Mouse (Mus musculus): ENCODE data around the gene Acbd6. TPM values are rescaled to one million over a fixed set of nuclear protein-coding genes. Genes with fewer than 3 reads are reported as not detected.

Acbd6 gene
- total and polyA plus RNA-seq, 3 experiments: 102 to 270 (median 145) TPM

DNA sequence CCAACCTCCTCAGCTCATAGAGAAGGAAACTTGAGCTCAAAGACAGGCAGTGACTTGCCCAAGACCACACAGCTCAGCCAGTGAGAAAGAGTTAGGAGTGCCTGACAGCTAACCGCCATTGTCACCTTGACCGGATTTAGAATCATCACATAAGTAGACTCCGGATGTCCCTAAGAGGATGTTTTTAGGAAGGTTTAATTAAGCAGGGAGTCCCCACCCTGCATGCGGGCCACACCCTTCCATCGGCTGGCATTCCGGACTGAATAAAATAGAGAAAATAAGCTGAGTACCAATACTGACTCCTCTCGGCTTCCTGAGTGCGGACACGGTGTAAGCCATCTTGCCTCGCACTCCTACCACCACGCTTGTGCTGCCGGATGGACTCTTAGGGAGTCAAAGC lies 159.4 kb downstream of the Acbd6 start:
- Histone ChIP-seq H3K27me3 (ENCODE audit: control insufficient read depth in 1 of 2, insufficient read depth in 2 of 2, low read length in 2 of 2) (no peaks in the 10 kb centered on the region), H3K79me2 (ENCODE audit: control insufficient read depth, insufficient read depth, low read length, poor library complexity) (no peaks in the 10 kb centered on the region)
- TF ChIP-seq USF2 (IDR thresholded peaks at IDR 0.05; ENCODE audit: borderline replicate concordance in 1 of 2, insufficient read depth in 1 of 2, low read depth in 1 of 2, low read length in 2 of 2): no peak
- no peak for TF ChIP-seq TBP (IDR thresholded peaks at IDR 0.05; ENCODE audit: low read depth, low read length)
- TF ChIP-seq MXI1 (IDR thresholded peaks at IDR 0.05; ENCODE audit: low read depth, low read length): no peak
- TF ChIP-seq MYC (IDR thresholded peaks at IDR 0.05; ENCODE audit: low read depth, low read length): no peak
- no peak for TF ChIP-seq CHD2 (IDR thresholded peaks at IDR 0.05; ENCODE audit: low read length)
- TF ChIP-seq GATA1 (IDR thresholded peaks at IDR 0.05; ENCODE audit: low read depth, low read length): no peak
- no peak for TF ChIP-seq EP300 (IDR thresholded peaks at IDR 0.05; ENCODE audit: low read depth in 1 of 2, low read length in 2 of 2)
- TF ChIP-seq ZMIZ1 (IDR thresholded peaks at IDR 0.05; ENCODE audit: low read depth, low read length): no peak
- TF ChIP-seq MAFK (IDR thresholded peaks at IDR 0.05; ENCODE audit: borderline replicate concordance, low read depth, low read length): no peak
- TF ChIP-seq CTCF (IDR thresholded peaks at IDR 0.05 in 2 of 3, conservative IDR thresholded peaks at IDR 0.05 in 1 of 3; ENCODE audit: control insufficient read depth in 1 of 3, insufficient read depth in 1 of 3, low read depth in 2 of 3, low read length in 3 of 3, poor library complexity in 1 of 3, severe bottlenecking in 1 of 3): no peak
- no peak for TF ChIP-seq MAX (IDR thresholded peaks at IDR 0.05; ENCODE audit: low read length)

DNA sequence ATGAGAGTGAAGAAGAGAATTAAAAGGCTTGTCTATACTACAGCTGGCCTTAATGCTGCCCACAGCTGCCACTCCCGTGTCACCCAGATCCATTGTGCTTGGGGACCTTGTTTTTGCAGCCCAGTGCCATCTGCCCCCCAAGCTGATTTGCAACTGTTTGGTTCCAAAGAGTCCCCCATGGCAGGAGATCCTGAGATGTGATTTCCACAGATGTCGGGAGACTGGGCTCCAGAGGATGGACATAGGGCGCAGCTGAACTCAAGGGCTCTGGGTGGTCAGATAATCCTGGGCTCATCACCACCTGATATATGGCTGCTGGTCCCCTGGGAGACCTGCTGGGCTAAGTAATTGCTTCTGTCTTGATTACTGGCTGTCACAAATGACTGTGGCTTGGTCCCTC lies 160.9 kb downstream of the Acbd6 start:
- Histone ChIP-seq H3K36me3 (ENCODE audit: control insufficient read depth in 1 of 2, insufficient read depth in 2 of 2, low read length in 2 of 2) (no peaks in the 10 kb centered on the region), H3K4me1 (ENCODE audit: control insufficient read depth in 1 of 2, insufficient read depth in 2 of 2, low read length in 2 of 2) (no peaks in the 10 kb centered on the region), H3K9ac (ENCODE audit: control insufficient read depth, low read depth, low read length, poor library complexity, severe bottlenecking) (no peak overlapping the region), H3K4me3 (ENCODE audit: control insufficient read depth in 1 of 2, insufficient read depth in 1 of 2, low read depth in 2 of 2, low read length in 2 of 2) (no peak overlapping the region), H3K27me3 (ENCODE audit: control insufficient read depth in 1 of 2, insufficient read depth in 2 of 2, low read length in 2 of 2) (no peaks in the 10 kb centered on the region; a peak in 1 of 4 replicates), H3K79me2 (ENCODE audit: control insufficient read depth, insufficient read depth, low read length, poor library complexity) (no peaks in the 10 kb centered on the region), H3K27ac (ENCODE audit: control insufficient read depth, low read depth, low read length) (no peak overlapping the region), H3K9me3 (replicated peaks; ENCODE audit: insufficient read depth, low read length) (no peaks in the 10 kb centered on the region)
- DNase-seq (ENCODE audit: low read depth, low spot score): no peak
- no peak for TF ChIP-seq POLR2AphosphoS5 (IDR thresholded peaks at IDR 0.05; ENCODE audit: borderline replicate concordance, low read depth, low read length)
- no peak for TF ChIP-seq CHD2 (IDR thresholded peaks at IDR 0.05; ENCODE audit: low read length)
- TF ChIP-seq KAT2A (conservative IDR thresholded peaks at IDR 0.05; ENCODE audit: low read depth, low read length): no peak
- no peak for TF ChIP-seq MYB (IDR thresholded peaks at IDR 0.05; ENCODE audit: low read depth, low read length)
- no peak for TF ChIP-seq SIN3A (IDR thresholded peaks at IDR 0.05; ENCODE audit: low read length)
- TF ChIP-seq GATA1 (IDR thresholded peaks at IDR 0.05; ENCODE audit: low read depth, low read length): no peak
- no peak for TF ChIP-seq MEF2A (IDR thresholded peaks at IDR 0.05; ENCODE audit: extremely low read depth, insufficient replicate concordance, low read depth, low read length, poor library complexity, severe bottlenecking)
- TF ChIP-seq MYC (IDR thresholded peaks at IDR 0.05; ENCODE audit: low read depth, low read length): no peak
- no peak for TF ChIP-seq NRF1 (IDR thresholded peaks at IDR 0.05; ENCODE audit: insufficient read depth, low read depth, low read length, poor library complexity, severe bottlenecking)
- no peak for TF ChIP-seq RCOR1 (IDR thresholded peaks at IDR 0.05; ENCODE audit: low read depth, low read length)
- TF ChIP-seq RAD21 (IDR thresholded peaks at IDR 0.05; ENCODE audit: low read depth, low read length): no peak
- TF ChIP-seq USF2 (IDR thresholded peaks at IDR 0.05; ENCODE audit: borderline replicate concordance in 1 of 2, insufficient read depth in 1 of 2, low read depth in 1 of 2, low read length in 2 of 2): no peak
- TF ChIP-seq UBTF (IDR thresholded peaks at IDR 0.05; ENCODE audit: borderline replicate concordance, insufficient read depth, low read depth, low read length): no peak

More for the DNA sequence above, 159.4 kb downstream of the Acbd6 start:
- H3K4me1 ChIP-seq (ENCODE audit: control insufficient read depth in 1 of 2, insufficient read depth in 2 of 2, low read length in 2 of 2): no peaks in the 10 kb centered on the region
- H3K9me3 ChIP-seq (replicated peaks; ENCODE audit: insufficient read depth, low read length): no peaks in the 10 kb centered on the region
- DNase-seq (ENCODE audit: low read depth, low spot score): no peak
- no peaks in the 10 kb centered on the region for H3K36me3 ChIP-seq (ENCODE audit: control insufficient read depth in 1 of 2, insufficient read depth in 2 of 2, low read length in 2 of 2)
- H3K27ac ChIP-seq (ENCODE audit: control insufficient read depth, low read depth, low read length): no peak overlapping the region
- no peak overlapping the region for H3K4me3 ChIP-seq (ENCODE audit: control insufficient read depth in 1 of 2, insufficient read depth in 1 of 2, low read depth in 2 of 2, low read length in 2 of 2)
- H3K9ac ChIP-seq (ENCODE audit: control insufficient read depth, low read depth, low read length, poor library complexity, severe bottlenecking): no peak overlapping the region
